Mouse (Mus musculus): Measurements from ENCODE around the gene Dgcr6. TPM values are rescaled to one million over a fixed set of nuclear protein-coding genes. Genes with fewer than 3 reads are reported as not detected.

Dgcr6 gene
- total and polyA plus RNA-seq, 3 experiments = 14.1 to 22.4 (median 20.4) TPM

GRCm38 (mm10) chr16:18118285-18118684, 65.6 kb downstream of the Dgcr6 start:
- ATAC-seq (ENCODE audit: extremely low read depth, insufficient number of reproducible peaks, low FRiP score, poor library complexity, severe bottlenecking) (no peak), DNase-seq (ENCODE audit: low spot score) (no peak)
- H3K27me3 ChIP-seq (ENCODE audit: insufficient read depth, low read length) = 0 out of 2 replicates have a peak, but pooled peaks cover 3% of the 10 kb centered on the region
- no peak for TF ChIP-seq GATA2 (IDR thresholded peaks at IDR 0.05; ENCODE audit: borderline replicate concordance, low read depth, low read length)
- H3K4me3 ChIP-seq (ENCODE audit: low read depth, low read length) = no peak overlapping the region
- no peaks in the 10 kb centered on the region for H3K4me1 ChIP-seq (ENCODE audit: insufficient read depth, low read depth, low read length)
- H3K36me3 ChIP-seq (replicated peaks) = no peaks in the 10 kb centered on the region
- H3K9me3 ChIP-seq (replicated peaks) = no peaks in the 10 kb centered on the region

- no peaks in the 10 kb centered on the region for H3K9me3 ChIP-seq (replicated peaks)
- ATAC-seq (ENCODE audit: extremely low read depth, insufficient number of reproducible peaks, low FRiP score, poor library complexity, severe bottlenecking) = no peak
- peak; percentile 60 for DNase-seq (ENCODE audit: low spot score)
- H3K27me3 ChIP-seq (ENCODE audit: insufficient read depth, low read length) = peaks cover 6% of the 10 kb centered on the region; the same call in 1 of the 2 replicates
- H3K4me1 ChIP-seq (ENCODE audit: insufficient read depth, low read depth, low read length) = no peaks in the 10 kb centered on the region
- no peak; the same call in 1 of the 2 replicates for TF ChIP-seq CTCF (IDR thresholded peaks at IDR 0.05; ENCODE audit: low read depth, low read length)
- TF ChIP-seq TAL1 (conservative IDR thresholded peaks at IDR 0.05; ENCODE audit: low read depth, low read length) = no peak
- no peak for TF ChIP-seq POLR2AphosphoS5 (IDR thresholded peaks at IDR 0.05; ENCODE audit: insufficient replicate concordance, low read depth, low read length)
- TF ChIP-seq GATA2 (IDR thresholded peaks at IDR 0.05; ENCODE audit: borderline replicate concordance, low read depth, low read length) = no peak
- TF ChIP-seq GATA1 (IDR thresholded peaks at IDR 0.05; ENCODE audit: borderline replicate concordance, low read length) = no peak
- H3K36me3 ChIP-seq (replicated peaks) = no peaks in the 10 kb centered on the region
- H3K4me3 ChIP-seq (ENCODE audit: low read depth, low read length) = no peak overlapping the region
These were observed 66.5 kb downstream of the Dgcr6 start for GRCm38 (mm10) chr16:18119031-18119730.

Other genes with a start within 250 kb of the Dgcr6 start
- not detected in 2 replicates for gene B830017H08Rik, start 219.7 kb upstream of the Dgcr6 start, total RNA-seq (2014; fragmentation: Nextera tagmentation)
- 0.33 TPM in 1 of 2 replicates, not detected in the other for gene B830017H08Rik, start 219.7 kb upstream of the Dgcr6 start, total RNA-seq (2017)
- gene B830017H08Rik, start 219.7 kb upstream of the Dgcr6 start, polyA plus RNA-seq (2012) = 0.17 and 0.23 TPM in 2 replicates
- gene Car15, start 214.5 kb upstream of the Dgcr6 start, total RNA-seq (2014; fragmentation: Nextera tagmentation) = 2.3 and 2.4 TPM in 2 replicates
- gene Car15, start 214.5 kb upstream of the Dgcr6 start, total RNA-seq (2017) = 2.3 and 3.3 TPM in 2 replicates
- 0.13 and 0.89 TPM in 2 replicates for gene Car15, start 214.5 kb upstream of the Dgcr6 start, polyA plus RNA-seq (2012)
- gene Gm20518, start 161.2 kb upstream of the Dgcr6 start, total RNA-seq (2014; fragmentation: Nextera tagmentation) = 0.75 and 1.0 TPM in 2 replicates
- gene Gm20518, start 161.2 kb upstream of the Dgcr6 start, total RNA-seq (2017) = 0.52 and 1.0 TPM in 2 replicates
- 0.09 and 0.17 TPM in 2 replicates for gene Gm20518, start 161.2 kb upstream of the Dgcr6 start, polyA plus RNA-seq (2012)
- not detected in 2 replicates for gene Tssk1, start 158.6 kb upstream of the Dgcr6 start, total RNA-seq (2014; fragmentation: Nextera tagmentation)
- 0.16 TPM in 1 of 2 replicates, not detected in the other for gene Tssk1, start 158.6 kb upstream of the Dgcr6 start, total RNA-seq (2017)
- gene Tssk1, start 158.6 kb upstream of the Dgcr6 start, polyA plus RNA-seq (2012) = not detected in 2 replicates
- 20.5 and 23.2 TPM in 2 replicates for gene Dgcr2, start 154.3 kb upstream of the Dgcr6 start, total RNA-seq (2014; fragmentation: Nextera tagmentation)
- gene Dgcr2, start 154.3 kb upstream of the Dgcr6 start, total RNA-seq (2017) = 25.5 and 32.2 TPM in 2 replicates
- gene Dgcr2, start 154.3 kb upstream of the Dgcr6 start, polyA plus RNA-seq (2012) = 16.5 and 27.8 TPM in 2 replicates
- not detected in 2 replicates for gene Tssk2, start 154.2 kb upstream of the Dgcr6 start, total RNA-seq (2014; fragmentation: Nextera tagmentation)
- gene Tssk2, start 154.2 kb upstream of the Dgcr6 start, total RNA-seq (2017) = 0.23 TPM in 1 of 2 replicates, not detected in the other
- gene Tssk2, start 154.2 kb upstream of the Dgcr6 start, polyA plus RNA-seq (2012) = not detected in 2 replicates
- 13.7 and 19.3 TPM in 2 replicates for gene Ess2, start 141.5 kb upstream of the Dgcr6 start, total RNA-seq (2014; fragmentation: Nextera tagmentation)
- 29.1 and 31.0 TPM in 2 replicates for gene Ess2, start 141.5 kb upstream of the Dgcr6 start, total RNA-seq (2017)
- 25.6 and 27.6 TPM in 2 replicates for gene Ess2, start 141.5 kb upstream of the Dgcr6 start, polyA plus RNA-seq (2012)
- gene Gsc2, start 137.8 kb upstream of the Dgcr6 start, total RNA-seq (2014; fragmentation: Nextera tagmentation) = not detected in 2 replicates
- not detected in 2 replicates for gene Gsc2, start 137.8 kb upstream of the Dgcr6 start, total RNA-seq (2017)
- gene Gsc2, start 137.8 kb upstream of the Dgcr6 start, polyA plus RNA-seq (2012) = not detected in 2 replicates
- 47.5 and 57.3 TPM in 2 replicates for gene Slc25a1, start 124.6 kb upstream of the Dgcr6 start, total RNA-seq (2014; fragmentation: Nextera tagmentation)
- 76.4 and 92.8 TPM in 2 replicates for gene Slc25a1, start 124.6 kb upstream of the Dgcr6 start, total RNA-seq (2017)
- gene Slc25a1, start 124.6 kb upstream of the Dgcr6 start, polyA plus RNA-seq (2012) = 209 and 244 TPM in 2 replicates
- gene Vpreb2, start 72.4 kb upstream of the Dgcr6 start, total RNA-seq (2014; fragmentation: Nextera tagmentation) = not detected in 2 replicates
- gene Vpreb2, start 72.4 kb upstream of the Dgcr6 start, total RNA-seq (2017) = not detected in 2 replicates
- not detected in 2 replicates for gene Vpreb2, start 72.4 kb upstream of the Dgcr6 start, polyA plus RNA-seq (2012)
- 2.0 and 8.1 TPM in 2 replicates for gene Prodh, start 37.3 kb downstream of the Dgcr6 start, total RNA-seq (2014; fragmentation: Nextera tagmentation)
- 12.5 and 14.5 TPM in 2 replicates for gene Prodh, start 37.3 kb downstream of the Dgcr6 start, total RNA-seq (2017)
- 14.9 and 17.1 TPM in 2 replicates for gene Prodh, start 37.3 kb downstream of the Dgcr6 start, polyA plus RNA-seq (2012)
- not detected in 2 replicates for gene Rtn4r, start 74.8 kb downstream of the Dgcr6 start, total RNA-seq (2014; fragmentation: Nextera tagmentation)
- 0.11 and 0.23 TPM in 2 replicates for gene Rtn4r, start 74.8 kb downstream of the Dgcr6 start, total RNA-seq (2017)
- not detected in 2 replicates for gene Rtn4r, start 74.8 kb downstream of the Dgcr6 start, polyA plus RNA-seq (2012)
- not detected in 2 replicates for gene Ccdc188, start 165.0 kb downstream of the Dgcr6 start, total RNA-seq (2014; fragmentation: Nextera tagmentation)
- gene Ccdc188, start 165.0 kb downstream of the Dgcr6 start, total RNA-seq (2017) = not detected in 2 replicates
- gene Ccdc188, start 165.0 kb downstream of the Dgcr6 start, polyA plus RNA-seq (2012) = not detected in 2 replicates
- 0.45 and 1.5 TPM in 2 replicates for gene Zdhhc8, start 182.3 kb downstream of the Dgcr6 start, total RNA-seq (2014; fragmentation: Nextera tagmentation)
- 0.46 and 0.71 TPM in 2 replicates for gene Zdhhc8, start 182.3 kb downstream of the Dgcr6 start, total RNA-seq (2017)
- 4.7 and 5.7 TPM in 2 replicates for gene Zdhhc8, start 182.3 kb downstream of the Dgcr6 start, polyA plus RNA-seq (2012)
- 72.5 and 76.6 TPM in 2 replicates for gene Trmt2a, start 195.8 kb downstream of the Dgcr6 start, total RNA-seq (2014; fragmentation: Nextera tagmentation)
- gene Trmt2a, start 195.8 kb downstream of the Dgcr6 start, total RNA-seq (2017) = 107 and 122 TPM in 2 replicates
- gene Trmt2a, start 195.8 kb downstream of the Dgcr6 start, polyA plus RNA-seq (2012) = 86.8 and 91.4 TPM in 2 replicates
- gene Ranbp1, start 195.9 kb downstream of the Dgcr6 start, total RNA-seq (2014; fragmentation: Nextera tagmentation) = 543 and 645 TPM in 2 replicates
- 405 and 431 TPM in 2 replicates for gene Ranbp1, start 195.9 kb downstream of the Dgcr6 start, total RNA-seq (2017)
- gene Ranbp1, start 195.9 kb downstream of the Dgcr6 start, polyA plus RNA-seq (2012) = 1,262 and 1,589 TPM in 2 replicates
- not detected in 2 replicates for gene Gm49776, start 205.5 kb downstream of the Dgcr6 start, total RNA-seq (2014; fragmentation: Nextera tagmentation)
- gene Gm49776, start 205.5 kb downstream of the Dgcr6 start, total RNA-seq (2017) = 0.35 TPM in 1 of 2 replicates, not detected in the other
- not detected in 2 replicates for gene Gm49776, start 205.5 kb downstream of the Dgcr6 start, polyA plus RNA-seq (2012)
- gene Dgcr8, start 236.4 kb downstream of the Dgcr6 start, total RNA-seq (2014; fragmentation: Nextera tagmentation) = 52.8 and 52.9 TPM in 2 replicates
- 45.9 and 52.7 TPM in 2 replicates for gene Dgcr8, start 236.4 kb downstream of the Dgcr6 start, total RNA-seq (2017)
- gene Dgcr8, start 236.4 kb downstream of the Dgcr6 start, polyA plus RNA-seq (2012) = 5.9 and 9.8 TPM in 2 replicates

All from G1E (cell line).